Mouse (Mus musculus) embryonic fibroblast, embryonic 13.5 days (primary cell): ENCODE measurements around the gene Arl6ip4. TPM values are rescaled to one million over a fixed set of nuclear protein-coding genes. Genes with fewer than 3 reads are reported as not detected.

Source experiments
- H3K27ac ChIP-seq: 2 replicates; pipeline ENCODE4 v1.5.1; 2012; ENCODE audit warnings: low read length, control low read depth, inconsistent platforms; ENCODE audit not compliant: insufficient read depth
- H3K4me1 ChIP-seq: 2 replicates; pipeline ENCODE4 v1.6.1; 2011; ENCODE audit warnings: low read length; ENCODE audit not compliant: control insufficient read depth, insufficient read depth
- H3K4me3 ChIP-seq: 2 replicates; pipeline ENCODE4 v1.5.1; 2011; ENCODE audit warnings: mild to moderate bottlenecking, control low read depth, low read length; ENCODE audit not compliant: insufficient read depth
- CTCF ChIP-seq: IDR thresholded peaks from 2 replicates; pipeline ENCODE4 v1.5.1; 2011; ENCODE audit warnings: mild to moderate bottlenecking, control low read depth, low read length, moderate library complexity, borderline replicate concordance; ENCODE audit not compliant: insufficient read depth
- POLR2A ChIP-seq: IDR thresholded peaks from 2 replicates; pipeline ENCODE4 v1.6.1; 2011; ENCODE audit warnings: low read depth, mild to moderate bottlenecking, control low read depth, low read length, moderate library complexity
- polyA plus RNA-seq: library from polyadenylated mRNA; stranded (reverse); fragments of >200 nt; gene quantifications from 2 replicates; pipeline ENCODE4 v1.2.4, GENCODE M21; 2011; ENCODE audit warnings: low read depth; ENCODE audit not compliant: missing spikeins, insufficient read length

The Arl6ip4 gene
- polyA plus RNA-seq = 46.4 and 57.0 TPM in 2 replicates

DNA sequence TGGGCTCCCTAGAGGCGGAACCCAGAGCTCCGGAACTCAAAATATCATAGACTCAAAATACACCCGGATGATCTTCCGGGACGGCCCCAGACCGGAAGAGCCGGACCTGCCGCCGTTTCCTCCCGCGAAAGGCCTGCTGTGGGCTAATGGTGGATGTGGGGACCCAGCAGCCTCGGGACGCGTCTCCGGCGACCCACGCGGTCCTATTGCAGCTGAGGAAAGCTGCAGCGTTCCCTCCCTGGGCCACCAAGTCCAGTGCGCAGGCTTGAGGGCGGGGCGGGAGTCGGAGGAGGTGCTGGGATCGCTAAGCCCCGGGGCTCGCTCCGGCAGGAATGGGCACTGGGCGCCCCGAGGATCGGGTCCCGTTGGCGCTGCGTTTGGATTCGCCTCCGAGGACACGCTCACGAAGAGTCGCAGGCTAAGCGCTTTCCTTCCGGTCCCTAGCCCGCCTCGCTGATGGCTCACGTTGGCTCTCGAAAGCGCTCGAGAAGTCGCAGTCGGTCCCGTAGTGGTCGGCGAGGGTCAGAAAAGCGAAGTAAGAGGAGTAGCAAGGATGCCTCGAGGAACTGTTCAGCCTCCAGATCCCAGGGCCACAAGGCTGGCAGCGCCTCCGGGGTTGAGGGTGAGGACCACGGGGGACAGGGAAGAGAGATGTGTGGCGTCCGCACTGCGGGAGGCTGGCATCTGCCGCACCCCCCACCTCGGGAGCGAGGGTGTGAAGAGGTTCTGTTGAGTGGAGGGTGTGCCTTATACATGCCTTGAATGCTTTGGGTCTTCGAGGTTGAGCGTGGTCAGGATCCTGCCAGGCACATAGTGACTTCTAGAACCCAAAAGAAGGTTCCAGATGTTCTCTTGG, at the start of gene Arl6ip4:
TSS of gene Arl6ip4 (plus strand) at position 100 of the 856 bp plus-strand sequence.
- Histone ChIP-seq H3K27ac (peak within 1 kb of the TSS; percentile 73), H3K4me1 (peaks cover 6% of the 10 kb centered on the region), H3K4me3 (peak within 1 kb of the TSS; percentile 76)
- TF ChIP-seq CTCF (no peak), POLR2A (peak; percentile 77)

DNA sequence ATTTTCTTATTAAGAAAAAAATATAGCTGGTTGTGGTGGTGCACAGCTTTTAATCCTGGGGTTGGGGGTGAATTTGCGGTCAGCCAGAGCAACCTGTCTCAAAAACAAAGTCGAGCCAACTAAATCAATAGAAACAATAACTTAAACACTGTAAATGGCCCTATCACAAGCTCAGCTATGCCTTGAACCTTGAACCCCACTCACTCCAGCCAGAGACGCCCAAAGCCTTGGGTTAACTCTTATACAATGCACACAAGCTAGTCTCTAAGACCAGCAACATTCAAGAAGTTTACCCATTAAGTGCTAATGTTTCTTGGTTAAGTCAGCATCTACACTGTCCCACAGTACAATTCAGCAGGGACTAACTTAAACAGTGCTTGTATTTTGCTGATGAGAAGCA, 46.2 kb upstream of the Arl6ip4 start:
- TF ChIP-seq CTCF (no peak), POLR2A (no peak)
- no peaks in the 10 kb centered on the region; the same call in 1 of the 2 replicates for H3K4me1 ChIP-seq
- H3K27ac ChIP-seq = no peak overlapping the region
- H3K4me3 ChIP-seq = no peak overlapping the region

GRCm38 (mm10) chr5:124073682-124074081, 42.2 kb upstream of the Arl6ip4 start:
- TF ChIP-seq CTCF (no peak), POLR2A (no peak)
- Histone ChIP-seq H3K4me3 (no peak overlapping the region), H3K4me1 (peaks cover 4% of the 10 kb centered on the region; the same call in 1 of the 2 replicates), H3K27ac (no peak overlapping the region)

DNA sequence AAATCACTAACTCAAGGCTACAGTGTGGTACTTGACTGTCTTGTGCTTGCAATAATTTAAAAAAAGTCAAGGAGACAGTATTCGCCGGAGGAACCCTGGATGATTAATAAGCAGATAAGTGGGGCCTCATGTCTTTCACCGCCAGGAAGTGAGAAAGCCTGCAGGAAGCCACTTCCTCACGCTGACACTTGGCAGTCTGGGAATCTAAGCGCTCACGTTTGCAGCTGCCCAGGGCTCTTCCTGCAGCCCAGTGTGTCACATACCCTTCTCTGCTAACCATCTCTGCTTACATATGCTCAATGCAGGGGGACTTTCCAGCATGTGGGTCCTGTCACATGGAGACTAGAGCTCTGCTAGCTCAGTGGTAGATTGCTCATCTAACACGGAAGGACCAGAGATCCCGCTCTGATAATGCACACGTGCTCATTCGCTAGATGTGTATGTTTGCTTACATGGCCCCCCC, 41.0 kb upstream of the Arl6ip4 start:
- Histone ChIP-seq H3K27ac (no peak overlapping the region), H3K4me1 (peaks cover 4% of the 10 kb centered on the region; the same call in 1 of the 2 replicates), H3K4me3 (no peak overlapping the region)
- TF ChIP-seq CTCF (no peak), POLR2A (no peak)

GRCm38 (mm10) chr5:124075716-124076115, 40.2 kb upstream of the Arl6ip4 start:
- no peak for TF ChIP-seq POLR2A
- no peak for TF ChIP-seq CTCF
- Histone ChIP-seq H3K4me1 (peaks cover 4% of the 10 kb centered on the region; the same call in 1 of the 2 replicates), H3K27ac (no peak overlapping the region), H3K4me3 (no peak overlapping the region)

DNA sequence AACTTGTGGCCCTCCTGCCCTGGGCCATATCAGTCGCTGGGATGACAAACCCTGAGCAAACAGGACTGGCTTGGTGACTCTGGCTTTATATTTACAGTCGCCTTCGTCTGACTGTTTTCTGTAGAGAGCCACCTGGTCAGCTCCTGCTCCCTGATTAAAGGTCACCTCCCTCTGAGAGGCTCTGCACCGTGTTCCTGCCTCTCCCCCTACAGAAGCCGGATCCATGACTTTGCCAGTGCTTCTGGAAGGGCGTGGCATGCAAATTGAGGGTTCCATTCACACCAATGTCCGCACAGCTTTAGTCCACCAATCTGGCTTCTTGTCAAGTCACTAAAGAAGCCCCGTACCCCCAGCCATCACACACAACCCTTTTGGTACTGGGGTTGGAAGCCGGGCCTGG, 39.3 kb upstream of the Arl6ip4 start:
- Histone ChIP-seq H3K27ac (no peak overlapping the region), H3K4me3 (no peak overlapping the region), H3K4me1 (peaks cover 4% of the 10 kb centered on the region; the same call in 1 of the 2 replicates)
- no peak for TF ChIP-seq POLR2A
- no peak for TF ChIP-seq CTCF

DNA sequence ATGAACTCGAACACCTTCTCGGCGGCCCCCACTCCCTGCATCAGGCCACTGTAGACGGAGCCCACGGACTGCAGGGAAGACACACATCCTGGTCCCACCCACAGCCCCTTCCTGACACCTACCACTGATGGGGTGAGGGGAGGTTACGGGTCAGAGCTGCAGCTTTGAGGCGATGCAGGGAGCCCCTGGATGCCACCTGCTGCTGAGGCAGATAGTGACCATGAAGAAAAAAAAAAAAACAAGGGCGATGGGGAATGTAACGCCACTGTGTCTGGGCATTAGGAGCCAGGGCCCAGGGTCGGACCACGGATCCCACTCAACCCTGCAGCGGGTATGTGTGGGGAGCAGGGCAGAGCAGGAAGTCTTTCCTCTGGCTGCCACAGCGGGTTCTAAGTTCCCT, 38.6 kb upstream of the Arl6ip4 start:
- no peak overlapping the region for H3K4me3 ChIP-seq
- H3K27ac ChIP-seq = no peak overlapping the region
- peaks cover 4% of the 10 kb centered on the region; the same call in 1 of the 2 replicates for H3K4me1 ChIP-seq
- TF ChIP-seq CTCF (no peak), POLR2A (no peak)

DNA sequence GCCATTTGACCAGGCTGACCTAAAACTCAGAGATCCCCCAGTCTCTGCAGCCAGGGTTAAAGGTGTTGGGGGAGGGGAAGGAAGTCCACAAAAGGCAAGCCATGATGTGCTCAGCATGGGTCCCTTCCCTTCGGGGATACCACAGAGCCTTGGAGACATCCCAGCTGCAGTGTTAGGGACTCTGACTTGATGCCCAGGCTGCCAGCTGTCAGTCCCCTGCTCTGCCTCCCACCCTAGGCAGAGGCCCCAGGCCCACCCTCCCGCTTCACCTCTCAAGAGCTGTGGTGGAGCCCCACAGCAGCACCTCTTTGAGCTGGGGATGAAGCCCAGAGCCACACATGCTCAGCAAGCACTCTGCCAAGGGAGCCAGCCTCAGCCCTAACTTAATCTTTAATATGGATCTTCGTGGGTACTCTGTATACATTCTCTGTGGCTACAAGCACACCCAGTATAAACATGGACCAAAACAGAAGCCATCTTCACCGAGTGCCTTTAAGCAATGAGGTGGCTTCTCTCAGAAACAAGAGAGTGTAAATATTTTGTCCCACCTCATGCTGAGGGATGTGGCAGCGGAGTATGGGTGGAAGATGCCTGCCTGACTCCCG, 37.9 kb upstream of the Arl6ip4 start:
- Histone ChIP-seq H3K27ac (no peak overlapping the region), H3K4me3 (no peak overlapping the region), H3K4me1 (peaks cover 4% of the 10 kb centered on the region; the same call in 1 of the 2 replicates)
- TF ChIP-seq CTCF = no peak
- TF ChIP-seq POLR2A = no peak

GRCm38 (mm10) chr5:124078794-124079416, 37.0 kb upstream of the Arl6ip4 start:
- Histone ChIP-seq H3K4me1 (peaks cover 4% of the 10 kb centered on the region; the same call in 1 of the 2 replicates), H3K27ac (no peak overlapping the region), H3K4me3 (no peak overlapping the region)
- no peak for TF ChIP-seq CTCF
- TF ChIP-seq POLR2A = no peak
